Mouse (Mus musculus): Measurements from ENCODE around the gene Vmn1r27.

Vmn1r27 gene

DNA sequence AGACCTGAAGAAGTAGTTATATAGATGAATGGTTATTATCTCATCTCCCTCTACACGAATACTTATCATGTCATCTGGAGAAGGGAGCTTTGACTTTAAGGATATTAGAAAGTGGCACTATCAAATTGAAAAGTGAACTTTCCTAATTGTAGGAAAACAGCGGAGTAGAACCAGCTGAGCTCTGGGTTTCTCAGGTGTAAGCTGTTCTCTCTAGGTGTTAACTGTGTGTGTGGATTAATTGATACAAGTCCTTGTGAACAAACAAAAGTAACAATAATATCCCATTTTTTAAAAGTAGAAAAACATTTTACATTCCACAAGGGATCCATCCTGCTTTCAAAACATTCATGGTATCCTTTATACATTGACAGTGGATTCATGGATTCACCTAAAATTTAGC is at the start of gene Vmn1r27:
Gene Vmn1r27 (minus strand): TSS at position 101 of the 400 bp plus-strand sequence.
- no peak for DNase-seq (ENCODE audit: low spot score in 2 of 2)

GRCm38 (mm10) chr6:58261737-58262136 is 43.1 kb upstream of the Vmn1r27 start, which contains the start of gene Vmn1r28:
Gene Vmn1r28 (plus strand): TSS chr6:58262037.
- DNase-seq (ENCODE audit: low spot score in 2 of 2) = no peak

- DNase-seq (ENCODE audit: low spot score in 2 of 2) = no peak
Measured at GRCm38 (mm10) chr6:58216119-58216518, 2.5 kb downstream of the Vmn1r27 start.
